Mouse (Mus musculus) hindbrain, embryonic 11.5 days (tissue): ENCODE results near the gene Phc2. TPM values are rescaled to one million over a fixed set of nuclear protein-coding genes. Genes with fewer than 3 reads are reported as not detected.

Source experiments
- ATAC-seq: fragments of 200-750 bp; cut with Nextera tagmentation; 2 replicates; pipeline ENCODE4 v1.8.0; 2017; ENCODE audit warnings: mild to moderate bottlenecking, moderate TSS enrichment, moderate library complexity; ENCODE audit not compliant: low FRiP score
- DNase-seq: peaks from one replicate; pipeline ENCODE4 v3.0.0-alpha.2; 2015; ENCODE audit warnings: low spot score
- H3K27ac ChIP-seq: fragments of 300-500 bp; sonication (generic); 2 replicates; pipeline ENCODE4 v1.5.1; 2014; ENCODE audit warnings: mild to moderate bottlenecking, low read depth, low read length
- H3K27me3 ChIP-seq: fragments of 300-500 bp; sonication (generic); 2 replicates; pipeline ENCODE4 v1.6.1; 2014; ENCODE audit warnings: mild to moderate bottlenecking, low read length, moderate library complexity, mixed read lengths; ENCODE audit not compliant: control insufficient read depth, insufficient read depth
- H3K36me3 ChIP-seq: fragments of 300-500 bp; sonication (generic); 2 replicates; pipeline ENCODE4 v1.6.1; 2014; ENCODE audit warnings: mild to moderate bottlenecking, low read length, moderate library complexity, mixed read lengths; ENCODE audit not compliant: control insufficient read depth, insufficient read depth
- H3K4me1 ChIP-seq: fragments of 300-500 bp; sonication (generic); replicated peaks from 2 replicates; pipeline ENCODE4 v1.6.1; 2014; ENCODE audit warnings: low read length, mixed read lengths; ENCODE audit not compliant: control insufficient read depth, insufficient read depth
- H3K4me2 ChIP-seq: fragments of 300-500 bp; sonication (generic); replicated peaks from 2 replicates; pipeline ENCODE4 v1.6.1; 2014; ENCODE audit warnings: mild to moderate bottlenecking, low read depth, low read length
- H3K4me3 ChIP-seq: fragments of 300-500 bp; sonication (generic); 2 replicates; pipeline ENCODE4 v1.5.1; 2014; ENCODE audit warnings: low read depth, low read length
- H3K9ac ChIP-seq: fragments of 300-500 bp; sonication (generic); 2 replicates; pipeline ENCODE4 v1.6.1; 2014; ENCODE audit warnings: low read depth, low read length
- H3K9me3 ChIP-seq: fragments of 300-500 bp; sonication (generic); 2 replicates; pipeline ENCODE4 v1.6.1; 2016; ENCODE audit warnings: low read length; ENCODE audit not compliant: control insufficient read depth
- WGBS: fragments of 180-500 bp; shearing (Covaris S2); extraction: QIAGEN DNeasy Blood & Tissue Kit; methylation state at CpG from one replicate; pipeline ENCODE4 v1.1.7; 2014; 5-methylcytosine and 5-hydroxymethylcytosine counted together
- polyA plus RNA-seq: library from polyadenylated mRNA; unstranded; fragments of >200 nt; fragmentation: Nextera tagmentation; extraction: Ambion mirVana; gene quantifications from 2 replicates; pipeline ENCODE4 v1.2.1, GENCODE M21; 2014

Phc2 gene
- polyA plus RNA-seq, 1 experiment from 2014 or later = 46.8 TPM

DNA sequence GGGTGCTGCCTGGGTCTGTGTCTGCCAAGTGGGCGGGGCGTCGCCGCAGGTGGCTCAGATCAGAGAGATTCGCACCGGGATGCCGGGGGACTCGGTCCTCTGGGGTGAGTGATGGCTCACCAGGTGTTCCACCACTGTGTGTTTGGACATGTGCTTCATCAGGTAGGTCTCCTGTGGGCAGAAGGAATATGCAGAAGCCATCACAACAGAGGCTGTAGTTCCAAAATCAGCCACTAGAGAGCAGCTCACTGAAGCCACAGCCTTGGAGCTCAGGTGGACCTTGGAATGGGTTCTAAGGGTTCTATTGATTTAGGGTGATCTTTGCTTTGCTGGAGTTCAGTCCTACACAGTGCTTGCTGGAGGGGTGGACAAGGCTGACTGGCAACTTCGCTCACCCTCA, 120.0 kb downstream of the Phc2 start:
- no peaks in the 10 kb centered on the region for H3K27me3 ChIP-seq
- no peak overlapping the region for H3K4me2 ChIP-seq
- H3K9ac ChIP-seq = no peak overlapping the region
- no peaks in the 10 kb centered on the region for H3K4me1 ChIP-seq
- WGBS = 97% methylated on average over 9 of the region's 9 CpGs
- no peak overlapping the region for H3K4me3 ChIP-seq
- DNase-seq (peak; percentile 68), ATAC-seq (no peak)
- no peak overlapping the region for H3K27ac ChIP-seq
- peaks cover 29% of the 10 kb centered on the region for H3K36me3 ChIP-seq
- no peaks in the 10 kb centered on the region for H3K9me3 ChIP-seq

DNA sequence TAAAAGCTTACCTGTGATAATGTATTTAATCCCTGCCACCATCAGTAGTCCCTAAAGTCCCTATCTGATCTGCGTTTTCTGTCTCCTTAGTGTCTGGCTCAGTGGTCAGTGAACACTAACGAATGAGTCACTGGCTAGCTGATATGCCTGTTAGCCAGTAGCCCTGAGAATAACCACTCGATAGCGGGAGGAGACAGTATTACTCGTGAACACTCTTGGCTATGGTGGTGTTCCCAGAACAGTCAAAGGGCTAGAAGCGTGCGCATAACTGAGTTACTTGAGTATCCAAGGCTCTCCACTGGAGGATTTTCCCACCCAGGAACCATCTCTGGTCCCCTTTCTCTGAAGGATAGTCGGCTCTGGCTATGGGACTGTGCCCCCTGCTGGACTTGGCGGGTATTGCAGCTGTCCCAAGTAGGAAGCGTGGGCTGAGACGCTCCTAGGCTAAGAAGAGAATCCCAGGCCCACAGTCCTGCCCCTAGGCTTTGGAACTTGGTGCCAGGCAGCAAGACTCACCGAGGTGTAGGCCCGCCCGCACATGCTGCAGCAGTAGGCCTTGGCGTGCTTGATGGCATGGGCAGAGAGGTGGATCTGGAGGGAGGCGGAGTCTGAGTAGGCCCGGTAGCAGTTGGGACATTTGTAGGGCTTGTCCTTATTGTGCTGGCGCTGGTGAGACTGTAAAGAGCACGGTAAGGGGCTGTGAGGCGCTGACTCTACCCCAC, 122.2 kb downstream of the Phc2 start:
- H3K9ac ChIP-seq = no peak overlapping the region
- no peaks in the 10 kb centered on the region for H3K4me1 ChIP-seq
- peak; percentile 75 for ATAC-seq
- no peak overlapping the region for H3K27ac ChIP-seq
- DNase-seq = peak; percentile 91
- no peak overlapping the region for H3K4me3 ChIP-seq
- H3K4me2 ChIP-seq = no peak overlapping the region
- H3K9me3 ChIP-seq = no peaks in the 10 kb centered on the region
- H3K36me3 ChIP-seq = peaks cover 31% of the 10 kb centered on the region
- H3K27me3 ChIP-seq = no peaks in the 10 kb centered on the region
- 46% methylated on average over 20 of the region's 20 CpGs for WGBS

DNA sequence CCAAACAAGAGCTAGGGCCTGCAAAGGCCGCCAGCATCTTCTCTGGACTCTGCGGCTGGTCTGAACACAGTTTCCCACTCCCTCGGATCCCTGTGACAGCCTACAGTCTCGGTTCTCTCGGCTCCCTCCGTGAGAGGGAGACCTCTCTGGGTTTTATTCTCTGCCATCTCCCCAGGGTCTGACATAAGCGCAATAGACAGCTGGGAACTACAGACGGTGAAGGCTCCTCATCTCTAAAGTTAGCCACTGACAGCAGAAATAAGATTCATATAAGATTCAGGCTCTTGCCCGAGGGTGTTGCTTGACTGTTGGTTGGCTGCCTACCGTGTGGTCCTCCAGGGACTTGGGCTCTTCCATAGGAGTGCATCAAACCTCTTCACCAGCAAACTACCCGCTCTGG, 123.1 kb downstream of the Phc2 start:
- no peaks in the 10 kb centered on the region for H3K9me3 ChIP-seq
- H3K9ac ChIP-seq = no peak overlapping the region
- no peak overlapping the region for H3K4me2 ChIP-seq
- no peak overlapping the region for H3K27ac ChIP-seq
- WGBS = 91% methylated on average over 11 of the region's 11 CpGs
- H3K27me3 ChIP-seq = no peaks in the 10 kb centered on the region
- H3K36me3 ChIP-seq = peaks cover 33% of the 10 kb centered on the region
- H3K4me3 ChIP-seq = no peak overlapping the region
- no peaks in the 10 kb centered on the region for H3K4me1 ChIP-seq
- ATAC-seq = no peak
- no peak for DNase-seq

DNA sequence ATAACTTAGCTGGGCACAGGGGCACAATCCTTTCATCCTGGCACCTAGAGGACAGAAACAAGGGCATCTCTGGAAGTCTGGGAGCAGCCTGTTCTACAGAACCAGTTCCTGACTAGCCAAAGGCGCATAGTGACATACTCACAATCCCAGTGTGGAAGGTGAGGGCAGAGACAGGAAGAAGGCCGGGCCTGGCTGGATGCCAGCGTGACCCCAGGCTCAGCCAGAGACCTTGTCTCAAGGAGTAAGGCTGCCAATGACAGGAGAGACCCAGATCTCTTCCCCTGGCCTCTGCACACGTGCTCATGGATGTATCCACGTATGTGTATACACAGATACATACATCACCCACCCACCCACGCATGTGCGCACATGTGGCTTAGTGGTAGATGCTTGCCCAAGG, 127.5 kb downstream of the Phc2 start:
- no peak overlapping the region for H3K9ac ChIP-seq
- no peaks in the 10 kb centered on the region for H3K9me3 ChIP-seq
- no peak overlapping the region for H3K27ac ChIP-seq
- no peak overlapping the region for H3K4me3 ChIP-seq
- peaks cover 22% of the 10 kb centered on the region for H3K36me3 ChIP-seq
- 95% methylated on average over 7 of the region's 7 CpGs for WGBS
- ATAC-seq (no peak), DNase-seq (no peak)
- H3K4me1 ChIP-seq = no peaks in the 10 kb centered on the region
- no peaks in the 10 kb centered on the region for H3K27me3 ChIP-seq
- H3K4me2 ChIP-seq = no peak overlapping the region

DNA sequence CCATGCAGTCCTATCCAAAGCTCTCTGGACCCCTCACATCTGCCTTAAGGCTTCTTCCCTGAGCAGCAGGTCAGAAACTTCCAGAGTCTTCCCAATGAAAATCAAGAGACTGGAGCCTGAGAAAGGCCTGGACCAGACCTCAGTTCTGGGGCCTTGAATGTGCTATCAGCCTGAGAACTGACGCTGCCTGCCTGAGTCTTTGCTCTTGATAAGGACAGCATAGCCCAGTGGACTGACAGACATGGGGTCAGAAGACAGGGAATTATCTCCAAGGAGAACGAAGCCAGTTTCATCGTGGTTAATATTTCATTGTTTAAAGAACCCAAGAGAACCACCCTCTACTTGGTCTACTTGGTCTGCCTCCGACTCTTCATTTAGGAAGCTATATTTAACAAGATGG, 128.1 kb downstream of the Phc2 start:
- DNase-seq = no peak
- no peak for ATAC-seq
- WGBS = 89% methylated on average over 4 of the region's 4 CpGs
- Histone ChIP-seq H3K27me3 (no peaks in the 10 kb centered on the region), H3K9me3 (no peaks in the 10 kb centered on the region), H3K4me3 (no peak overlapping the region), H3K36me3 (peaks cover 21% of the 10 kb centered on the region), H3K4me2 (no peak overlapping the region), H3K9ac (no peak overlapping the region), H3K4me1 (no peaks in the 10 kb centered on the region), H3K27ac (no peak overlapping the region)

DNA sequence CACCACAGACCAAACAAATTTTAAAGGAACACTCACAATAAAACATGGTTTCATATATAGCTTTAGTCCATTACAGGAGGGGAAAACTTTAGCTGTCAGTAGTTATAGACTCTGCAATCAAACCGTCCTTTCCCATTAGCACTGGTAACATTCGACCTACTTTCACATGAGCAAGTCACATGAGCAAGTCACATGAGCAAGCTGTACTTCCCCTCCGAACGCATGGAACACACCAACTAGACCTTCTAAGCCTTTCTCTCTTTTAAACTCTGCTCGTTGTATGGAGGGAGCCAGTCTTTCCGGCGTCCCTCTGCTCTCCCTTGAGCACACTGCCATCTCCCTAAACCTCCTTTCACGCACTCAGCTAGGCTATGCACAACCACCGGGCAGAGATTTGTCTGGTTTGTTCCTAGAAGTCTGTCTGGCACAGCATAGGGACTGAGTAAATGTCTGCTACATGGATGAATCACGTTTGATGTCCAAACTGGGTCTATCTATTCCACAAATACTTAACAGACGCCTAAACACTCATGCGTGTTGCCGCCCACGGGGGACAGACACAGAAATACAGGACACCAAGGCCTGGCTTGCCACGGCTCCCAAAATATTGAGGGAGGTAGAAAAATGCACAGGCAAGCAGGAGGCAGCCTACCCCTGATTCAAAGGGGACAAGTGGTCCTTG, 130.6 kb downstream of the Phc2 start:
- Histone ChIP-seq H3K9ac (no peak overlapping the region), H3K27ac (no peak overlapping the region), H3K4me1 (no peaks in the 10 kb centered on the region), H3K27me3 (no peaks in the 10 kb centered on the region), H3K4me2 (no peak overlapping the region), H3K36me3 (peaks cover 17% of the 10 kb centered on the region), H3K9me3 (no peaks in the 10 kb centered on the region), H3K4me3 (no peak overlapping the region)
- ATAC-seq (no peak), DNase-seq (no peak)
- 95% methylated on average over 15 of the region's 15 CpGs for WGBS

DNA sequence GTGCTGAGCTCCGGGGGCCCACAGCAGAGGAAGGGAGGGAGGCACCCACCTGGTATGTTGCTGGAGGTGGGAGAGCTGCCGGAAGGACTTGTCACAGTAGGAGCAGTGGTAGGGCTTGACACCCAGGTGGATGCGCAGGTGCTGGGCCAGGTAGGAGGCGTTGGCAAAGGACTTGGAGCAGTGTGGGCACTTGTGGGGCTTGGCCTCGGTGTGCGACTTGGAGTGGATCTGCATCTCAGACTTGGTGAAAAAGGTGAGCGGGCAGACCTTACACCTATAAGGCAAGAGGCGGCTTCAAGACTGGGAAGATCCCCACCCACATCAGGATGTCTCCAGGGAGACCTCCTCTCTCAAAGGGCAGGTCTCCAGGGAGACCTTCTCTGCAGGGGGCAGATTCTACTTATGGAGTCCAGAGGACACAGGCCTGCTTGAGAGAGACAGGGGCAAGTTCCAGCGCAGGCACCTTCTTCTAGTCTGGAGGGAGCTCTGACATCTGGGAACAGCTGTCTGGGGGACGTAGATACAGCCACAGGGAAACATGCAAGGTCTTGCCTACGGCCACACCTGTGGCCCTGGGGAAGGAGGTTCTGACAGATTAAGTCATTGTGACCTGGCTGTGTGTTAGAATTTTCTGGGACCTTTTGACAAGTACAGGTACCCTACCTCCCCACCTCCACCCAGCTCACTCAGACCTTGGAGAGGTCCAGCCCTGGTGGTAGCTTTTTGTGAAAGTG, 131.6 kb downstream of the Phc2 start:
- Histone ChIP-seq H3K4me3 (no peak overlapping the region), H3K9ac (no peak overlapping the region), H3K36me3 (peaks cover 17% of the 10 kb centered on the region), H3K4me2 (no peak overlapping the region), H3K27ac (no peak overlapping the region), H3K27me3 (no peaks in the 10 kb centered on the region), H3K9me3 (no peaks in the 10 kb centered on the region), H3K4me1 (no peaks in the 10 kb centered on the region)
- WGBS = 93% methylated on average over 11 of the region's 11 CpGs
- DNase-seq (no peak), ATAC-seq (no peak)

DNA sequence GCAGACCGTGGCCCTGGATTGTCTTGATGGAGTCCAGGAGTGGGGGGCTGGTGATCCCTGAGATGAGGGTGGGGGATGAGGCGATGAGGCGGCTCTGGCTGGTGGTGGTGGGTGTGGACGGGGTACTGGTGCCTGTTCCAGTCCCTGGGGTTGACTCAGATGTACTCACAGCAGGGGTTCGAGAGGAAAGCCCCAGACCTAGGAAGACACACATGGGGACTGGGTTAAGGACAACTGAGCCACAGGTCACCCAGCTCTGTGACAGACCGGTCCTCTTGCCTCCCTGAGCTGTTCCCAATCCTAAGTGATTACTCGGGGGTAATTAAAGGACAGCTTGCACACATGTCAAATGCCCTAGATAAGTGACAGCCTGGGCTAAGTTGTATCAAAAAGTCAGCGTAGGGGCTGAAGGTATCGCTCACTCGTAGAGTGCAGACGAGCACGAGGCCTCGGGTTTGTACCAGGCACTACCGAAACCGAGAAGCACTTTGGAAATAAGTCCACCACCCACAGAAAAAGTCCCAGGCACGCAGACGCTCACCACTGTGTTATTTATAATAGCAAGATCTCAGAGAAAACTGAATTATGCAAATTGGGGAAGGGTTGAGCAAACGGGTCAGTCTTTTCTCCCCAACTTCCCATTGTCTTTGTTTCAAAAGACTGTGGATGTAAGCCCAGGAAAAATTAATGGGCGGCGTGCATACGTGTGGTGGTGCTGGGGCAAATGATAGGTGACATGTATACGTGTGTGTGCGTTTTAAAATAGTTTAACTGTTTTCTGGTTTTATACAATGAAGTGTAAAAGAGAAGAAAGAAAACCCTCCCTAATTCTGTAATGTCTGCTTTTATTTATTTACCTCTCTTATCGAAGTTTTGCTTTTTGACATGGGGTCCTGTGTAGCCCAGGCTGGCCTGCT, 132.8 kb downstream of the Phc2 start:
- ATAC-seq = no peak
- H3K27ac ChIP-seq = no peak overlapping the region
- no peaks in the 10 kb centered on the region for H3K9me3 ChIP-seq
- WGBS = 88% methylated on average over 24 of the region's 24 CpGs
- peaks cover 17% of the 10 kb centered on the region for H3K36me3 ChIP-seq
- H3K4me3 ChIP-seq = no peak overlapping the region
- H3K4me2 ChIP-seq = no peak overlapping the region
- DNase-seq = no peak
- no peaks in the 10 kb centered on the region for H3K27me3 ChIP-seq
- no peak overlapping the region for H3K9ac ChIP-seq
- no peaks in the 10 kb centered on the region for H3K4me1 ChIP-seq
